Mouse (Mus musculus): ENCODE results near the gene Chchd3.

GRCm38 (mm10) chr6:33094671-33095233 lies 34.7 kb upstream of the Chchd3 start:
- TF ChIP-seq CTCF (conservative IDR thresholded peaks at IDR 0.05; ENCODE audit: low read length), result no peak
- no peak for TF ChIP-seq NANOG (IDR thresholded peaks at IDR 0.05; ENCODE audit: borderline replicate concordance, low read length)
- no peak for TF ChIP-seq POU5F1 (IDR thresholded peaks at IDR 0.05; ENCODE audit: borderline replicate concordance, low read length)
